Mouse (Mus musculus) MEL (cell line): ENCODE results near the gene Gm20509.

ENCODE experiments used
- CTCF ChIP-seq, 3 experiments: IDR thresholded peaks in 2 of 3; conservative IDR thresholded peaks in 1 of 3; 2 replicates each; pipeline ENCODE4 v1.5.1; 2011 to 2012; ENCODE audit warnings: low read length in 3 of 3, low read depth in 2 of 3, mild to moderate bottlenecking in 2 of 3, improper control_type of control experiment in 1 of 3, inconsistent platforms in 1 of 3, mixed read lengths in 1 of 3, moderate library complexity in 1 of 3; ENCODE audit not compliant: control insufficient read depth in 1 of 3, insufficient read depth in 1 of 3, poor library complexity in 1 of 3, severe bottlenecking in 1 of 3
- POLR2A ChIP-seq, 2 experiments: IDR thresholded peaks; 2 replicates each; pipeline ENCODE4 v1.6.1; 2011 to 2012; ENCODE audit warnings: low read length in 2 of 2, mild to moderate bottlenecking in 2 of 2, control low read depth in 1 of 2, improper control_type of control experiment in 1 of 2, low read depth in 1 of 2, moderate library complexity in 1 of 2; ENCODE audit not compliant: control insufficient read depth in 1 of 2, insufficient read depth in 1 of 2, poor library complexity in 1 of 2
- POLR2AphosphoS2 ChIP-seq: IDR thresholded peaks from 2 replicates; pipeline ENCODE4 v1.6.1; 2011; ENCODE audit warnings: low read length, improper control_type of control experiment
- RCOR1 ChIP-seq: IDR thresholded peaks from 2 replicates; pipeline ENCODE4 v1.6.1; 2012; ENCODE audit warnings: low read depth, mild to moderate bottlenecking, inconsistent platforms, low read length, improper control_type of control experiment
- ZC3H11A ChIP-seq: IDR thresholded peaks from 2 replicates; pipeline ENCODE4 v1.6.1; 2012; ENCODE audit warnings: low read depth, mild to moderate bottlenecking, inconsistent platforms, low read length, improper control_type of control experiment

GRCm38 (mm10) chr9:73157968-73158367 is 55.7 kb downstream of the Gm20509 start:
- no peak for TF ChIP-seq RCOR1
- TF ChIP-seq POLR2A (IDR thresholded peaks at IDR 0.05; ENCODE audit: control insufficient read depth in 1 of 2, insufficient read depth in 1 of 2, low read depth in 1 of 2, low read length in 2 of 2, poor library complexity in 1 of 2), result no peak
- TF ChIP-seq CTCF (IDR thresholded peaks at IDR 0.05 in 2 of 3, conservative IDR thresholded peaks at IDR 0.05 in 1 of 3; ENCODE audit: control insufficient read depth in 1 of 3, insufficient read depth in 1 of 3, low read depth in 2 of 3, low read length in 3 of 3, poor library complexity in 1 of 3, severe bottlenecking in 1 of 3), result no peak
- TF ChIP-seq POLR2AphosphoS2, result no peak
- TF ChIP-seq ZC3H11A, result no peak
